Mouse (Mus musculus): ENCODE measurements around the gene Gm29289. TPM values are rescaled to one million over a fixed set of nuclear protein-coding genes. Genes with fewer than 3 reads are reported as not detected.

Gm29289 gene
- not detected for polyA plus RNA-seq (2014; fragmentation: Illumina TruSeq; extraction: RNeasy Lipid Tissue Mini Kit (QIAGEN cat#74804); ENCODE audit: low read depth, low replicate concordance)

DNA sequence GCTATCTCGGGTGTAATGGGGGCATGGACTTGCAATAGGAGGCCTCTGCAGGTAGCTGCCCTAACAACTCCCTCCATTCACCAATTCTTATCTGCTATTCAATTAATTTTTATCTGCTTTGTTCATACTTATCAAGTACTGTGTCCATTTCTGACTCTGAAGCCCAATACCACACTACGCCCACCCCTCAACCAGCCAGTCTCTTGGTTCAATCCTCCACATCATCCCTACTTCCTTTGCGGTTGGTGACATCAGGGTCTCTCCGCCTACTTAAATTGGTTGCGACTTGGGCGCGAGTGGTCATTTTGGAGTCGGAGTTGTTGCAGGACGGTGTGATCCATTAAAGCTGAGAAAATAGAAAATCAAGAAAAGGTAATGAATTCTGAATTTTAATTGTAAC is at the start of gene Gm29289:
Gene Gm29289, plus strand, starts transcription at position 301 of the 400 bp plus-strand sequence.

DNA sequence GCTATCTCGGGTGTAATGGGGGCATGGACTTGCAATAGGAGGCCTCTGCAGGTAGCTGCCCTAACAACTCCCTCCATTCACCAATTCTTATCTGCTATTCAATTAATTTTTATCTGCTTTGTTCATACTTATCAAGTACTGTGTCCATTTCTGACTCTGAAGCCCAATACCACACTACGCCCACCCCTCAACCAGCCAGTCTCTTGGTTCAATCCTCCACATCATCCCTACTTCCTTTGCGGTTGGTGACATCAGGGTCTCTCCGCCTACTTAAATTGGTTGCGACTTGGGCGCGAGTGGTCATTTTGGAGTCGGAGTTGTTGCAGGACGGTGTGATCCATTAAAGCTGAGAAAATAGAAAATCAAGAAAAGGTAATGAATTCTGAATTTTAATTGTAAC is 31.7 kb upstream of the Gm29289 start, which contains the start of gene Gm10352:
Gene Gm10352, plus strand, starts transcription at position 301 of the 400 bp plus-strand sequence.

Other genes with a start within 250 kb of the Gm29289 start
- gene H2al2b, start 211.9 kb upstream of the Gm29289 start, polyA plus RNA-seq (2014; fragmentation: Illumina TruSeq; extraction: RNeasy Lipid Tissue Mini Kit (QIAGEN cat#74804); ENCODE audit: low read depth, low replicate concordance): not detected
- gene Gm4064, start 136.4 kb upstream of the Gm29289 start, polyA plus RNA-seq (2014; fragmentation: Illumina TruSeq; extraction: RNeasy Lipid Tissue Mini Kit (QIAGEN cat#74804); ENCODE audit: low read depth, low replicate concordance): not detected
- gene Rbmy, start 101.9 kb upstream of the Gm29289 start, polyA plus RNA-seq (2014; fragmentation: Illumina TruSeq; extraction: RNeasy Lipid Tissue Mini Kit (QIAGEN cat#74804); ENCODE audit: low read depth, low replicate concordance): not detected
- gene Gm10256, start 101.9 kb upstream of the Gm29289 start, polyA plus RNA-seq (2014; fragmentation: Illumina TruSeq; extraction: RNeasy Lipid Tissue Mini Kit (QIAGEN cat#74804); ENCODE audit: low read depth, low replicate concordance): not detected
- not detected for gene Gm10352, start 31.6 kb upstream of the Gm29289 start, polyA plus RNA-seq (2014; fragmentation: Illumina TruSeq; extraction: RNeasy Lipid Tissue Mini Kit (QIAGEN cat#74804); ENCODE audit: low read depth, low replicate concordance)